Mouse (Mus musculus) left cerebral cortex, adult 2 months (tissue): Measurements from ENCODE around the gene Prr15l. TPM values are rescaled to one million over a fixed set of nuclear protein-coding genes. Genes with fewer than 3 reads are reported as not detected.

ENCODE experiments used
- DNase-seq, 2 experiments: peaks; one replicate each; pipeline ENCODE4 v3.0.0; 2021 to 2022; ENCODE audit warnings: low spot score in 2 of 2, mixed read lengths in 1 of 2; ENCODE audit errors: extremely low spot score in 1 of 2
- H3K27ac ChIP-seq: fragments of 200-600 bp; 2 replicates; pipeline ENCODE4 v1.8.1; 2022
- H3K4me3 ChIP-seq: fragments of 200-600 bp; 2 replicates; pipeline ENCODE4 v1.8.1; 2022
- CTCF ChIP-seq: fragments of 200-600 bp; IDR thresholded peaks from 2 replicates; pipeline ENCODE4 v1.8.1; 2022; ENCODE audit warnings: antibody characterized with exemption, mild to moderate bottlenecking, moderate library complexity
- intact Hi-C: fragments of 180-260 bp; cut with DNase I; formaldehyde crosslinking; loops from one replicate; pipeline ENCODE4 v1.15.1; 2025
- total RNA-seq, 2 experiments: library from RNA; stranded (reverse); gene quantifications; 2 replicates each; pipeline ENCODE4 v1.2.3; 2021

The Prr15l gene
- total RNA-seq, 2 experiments from 2014 or later, result not detected

DNA sequence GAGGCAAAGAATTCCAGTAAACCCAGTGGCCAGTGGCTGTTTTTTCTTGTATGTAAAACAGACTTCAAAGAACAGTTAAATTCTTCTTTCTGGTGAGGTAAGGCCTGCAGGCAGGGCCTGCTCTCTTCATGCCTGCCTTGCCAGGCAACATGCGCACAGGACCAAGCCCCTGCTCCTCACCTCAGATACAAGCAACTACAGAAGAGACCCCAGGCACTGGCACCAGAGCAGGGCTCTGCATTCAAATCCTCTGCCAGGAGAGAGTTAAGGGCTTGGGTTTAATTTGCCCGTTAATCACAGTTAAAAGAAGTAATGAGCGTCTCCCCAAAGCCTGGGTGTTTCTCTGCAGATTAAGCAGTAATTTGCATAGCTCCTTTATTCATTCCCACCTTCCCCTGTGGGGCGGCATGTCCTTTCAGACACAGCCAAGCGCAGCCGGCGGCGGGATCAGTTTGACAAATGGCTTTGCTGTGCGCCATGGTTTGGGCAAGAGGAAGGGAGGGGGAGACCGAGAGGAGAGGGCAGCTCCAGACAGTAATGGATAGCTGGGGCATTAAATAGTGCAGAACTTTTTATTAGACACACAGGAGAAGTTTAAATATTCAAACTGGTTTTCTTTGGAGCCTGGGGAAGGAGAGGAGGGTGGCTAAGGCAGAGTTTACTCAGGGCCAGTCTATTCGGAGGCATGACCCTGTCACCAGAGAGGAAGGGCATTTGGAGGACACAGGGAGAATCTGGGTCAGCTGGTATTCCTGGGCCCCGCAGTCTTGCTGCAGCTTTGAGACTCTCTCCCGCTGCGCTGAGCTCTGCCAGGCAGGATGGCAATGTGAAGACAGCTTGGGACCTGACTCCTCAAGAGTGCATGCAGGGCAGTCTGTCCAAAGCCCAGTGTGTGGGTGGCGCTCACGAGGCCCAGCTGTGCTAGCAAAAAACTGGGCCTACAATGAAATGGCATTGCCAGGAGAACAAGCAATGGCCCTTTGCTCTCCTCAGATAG lies 25.0 kb upstream of the Prr15l start:
- Histone ChIP-seq H3K4me3 (no peak overlapping the region), H3K27ac (peak overlapping the region; percentile 46; the same call in 1 of the 2 replicates)
- intact Hi-C loops, result no loop called here
- no peak for TF ChIP-seq CTCF
- DNase-seq, result no peak

DNA sequence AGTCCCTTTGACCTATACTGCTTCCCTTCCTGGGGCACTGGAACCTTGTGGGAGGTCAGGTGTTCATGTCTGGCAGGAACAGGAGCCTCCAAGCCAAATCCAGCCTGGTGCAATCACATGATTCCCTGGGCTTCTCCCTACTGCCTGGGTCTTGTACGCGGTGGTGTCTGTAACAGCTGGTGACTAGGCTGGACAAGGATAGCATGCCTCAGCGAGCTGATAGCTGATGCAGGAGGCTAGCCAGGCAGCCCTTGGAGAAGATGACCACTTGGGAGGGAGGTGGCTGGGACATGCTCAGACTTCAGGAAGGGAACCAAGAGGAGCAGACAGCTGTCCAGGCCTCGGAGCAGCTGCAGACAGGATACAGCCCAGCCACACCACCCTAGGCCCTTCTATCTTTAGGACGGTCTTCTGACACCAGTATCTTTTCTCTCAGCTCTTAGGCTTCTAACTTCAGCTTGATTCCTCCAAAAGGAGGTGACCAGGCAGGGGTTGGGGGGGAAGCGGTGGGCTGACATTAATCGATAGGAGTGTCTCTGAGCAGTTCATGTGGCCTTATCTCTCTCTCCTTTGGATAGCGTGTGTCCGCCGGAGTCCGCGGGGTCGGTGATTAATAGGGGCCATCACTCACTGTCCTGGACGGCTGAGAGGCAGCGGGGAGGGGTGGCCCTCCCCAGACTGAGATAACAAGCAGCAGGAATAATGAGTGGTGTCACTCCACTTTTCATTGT lies 21.3 kb upstream of the Prr15l start:
- intact Hi-C loops, result no loop called here
- Histone ChIP-seq H3K27ac (0 out of 2 replicates have a peak overlapping the region, but pooled peaks have one; percentile 40), H3K4me3 (no peak overlapping the region)
- no peak for TF ChIP-seq CTCF
- no peak for DNase-seq

DNA sequence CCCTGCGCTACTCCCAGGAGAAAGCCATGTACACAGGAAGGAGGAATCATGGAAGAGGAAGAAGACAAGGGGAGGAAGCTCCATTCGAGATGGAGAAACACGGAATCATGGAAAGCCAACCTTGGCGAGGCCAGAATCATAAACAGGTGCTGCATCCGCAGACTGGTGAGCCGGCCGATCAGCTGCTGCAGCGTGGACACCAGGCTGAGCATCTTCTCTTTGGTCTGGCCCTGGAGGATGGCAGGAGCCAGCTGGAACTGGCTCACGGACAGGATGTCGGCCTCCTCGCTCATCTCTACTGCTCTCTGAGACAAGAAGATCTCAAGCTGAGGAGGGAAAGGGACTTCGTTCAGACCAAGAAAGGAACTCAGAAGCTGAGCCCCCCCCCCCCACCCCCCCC lies 19.3 kb upstream of the Prr15l start:
- TF ChIP-seq CTCF, result no peak
- H3K4me3 ChIP-seq, result no peak overlapping the region
- intact Hi-C loops, result no loop called here
- no peak overlapping the region for H3K27ac ChIP-seq
- no peak for DNase-seq

DNA sequence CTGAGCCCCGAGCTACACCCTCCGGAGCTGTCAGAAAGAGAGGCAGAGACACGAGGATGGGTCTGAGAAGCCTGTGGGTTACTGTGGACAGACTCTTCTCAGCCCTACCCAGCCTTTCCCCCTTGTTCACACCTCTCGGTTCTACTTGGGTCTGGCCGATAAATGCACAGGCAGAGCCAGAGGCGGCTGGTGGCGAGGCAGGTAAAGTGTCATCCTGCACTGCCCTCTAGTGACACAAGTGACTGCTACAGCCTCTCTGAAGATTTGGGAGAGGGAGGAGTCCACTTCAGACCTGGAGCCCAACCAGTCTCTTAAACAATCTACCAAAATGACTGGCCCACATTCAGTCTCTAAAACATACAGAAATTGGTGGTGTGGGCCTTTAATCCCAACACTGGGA lies 17.9 kb upstream of the Prr15l start:
- Histone ChIP-seq H3K4me3 (no peak overlapping the region), H3K27ac (no peak overlapping the region)
- TF ChIP-seq CTCF, result peak; percentile 88
- intact Hi-C loops, result loop anchor here (1.0 kb wide), 1 partner anchor 43 kb away; no protein-coding TSS in a partner anchor
- DNase-seq, result peak; percentile 80 to 84

DNA sequence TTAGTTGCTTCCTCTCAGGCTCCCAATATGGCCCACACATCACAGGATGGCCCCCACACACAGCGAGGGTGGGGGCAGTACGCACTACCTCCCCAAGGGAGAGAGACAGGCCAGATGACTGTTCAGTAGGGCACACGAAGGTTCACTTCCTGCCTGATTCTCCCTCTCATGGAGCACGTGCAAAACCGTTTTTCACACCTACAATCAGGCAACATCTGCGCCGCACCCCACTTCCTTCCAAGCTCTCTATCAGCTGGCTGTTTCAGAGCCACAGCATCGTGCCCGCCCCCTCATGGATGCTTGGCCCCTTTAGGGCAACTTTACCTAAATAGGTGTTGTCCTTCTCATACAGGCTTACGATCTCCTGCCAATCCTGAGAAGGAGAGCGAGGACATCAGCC lies 15.2 kb upstream of the Prr15l start:
- H3K27ac ChIP-seq, result no peak overlapping the region
- DNase-seq, result no peak
- H3K4me3 ChIP-seq, result no peak overlapping the region
- TF ChIP-seq CTCF, result no peak
- intact Hi-C loops, result no loop called here

DNA sequence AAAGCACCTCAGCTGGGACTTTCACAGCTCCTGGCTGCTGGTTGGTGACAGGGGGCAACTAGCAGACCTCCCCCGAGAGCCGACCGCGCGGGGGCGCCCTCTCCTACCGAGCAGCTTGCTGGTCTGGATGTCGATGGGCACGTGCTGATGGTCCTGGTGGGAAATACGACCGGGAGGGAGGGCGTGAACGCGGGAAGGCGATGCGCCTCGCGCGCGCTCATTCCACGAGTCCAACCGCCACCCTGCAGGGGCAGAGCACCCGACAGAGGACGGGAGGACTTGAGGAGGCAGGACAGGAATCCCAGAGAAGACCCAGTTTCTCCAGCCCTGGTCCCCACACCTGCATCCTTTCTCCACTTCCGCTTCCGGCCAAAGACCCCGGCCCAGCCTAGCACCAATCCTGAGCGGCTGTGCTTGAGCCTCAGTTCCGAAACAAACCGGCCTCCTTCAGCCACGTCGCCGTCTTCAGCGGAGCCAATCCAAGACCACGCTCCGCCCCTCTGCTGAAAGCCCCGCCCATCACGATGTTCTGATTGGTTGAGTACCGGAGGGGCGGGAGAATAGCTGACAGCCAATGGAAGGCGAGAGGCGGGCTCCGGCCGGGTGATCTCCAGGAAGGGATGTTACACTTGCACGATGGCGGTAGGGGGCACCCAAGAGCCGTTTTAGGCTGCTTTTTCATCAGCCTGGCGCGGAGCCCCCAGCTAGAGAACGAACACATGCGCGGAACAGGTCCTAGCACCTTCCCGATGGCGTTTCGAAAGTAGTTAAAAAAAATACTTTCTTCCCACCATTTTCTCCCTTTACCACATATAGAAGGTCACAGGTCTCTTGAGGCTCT lies 11.6 kb upstream of the Prr15l start, which contains the start of gene Cdk5rap3:
Gene Cdk5rap3 (minus strand): TSS at position 453 of the 841 bp plus-strand sequence.
- DNase-seq, result peak; percentile 98
- Histone ChIP-seq H3K27ac (peak within 1 kb of the TSS; percentile 85), H3K4me3 (peak within 1 kb of the TSS; percentile 69)
- intact Hi-C loops, result loop anchor here (1.0 to 2.0 kb wide), 4 partner anchors 21 to 107 kb away; no protein-coding TSS in a partner anchor
- TF ChIP-seq CTCF, result peak; percentile 90

DNA sequence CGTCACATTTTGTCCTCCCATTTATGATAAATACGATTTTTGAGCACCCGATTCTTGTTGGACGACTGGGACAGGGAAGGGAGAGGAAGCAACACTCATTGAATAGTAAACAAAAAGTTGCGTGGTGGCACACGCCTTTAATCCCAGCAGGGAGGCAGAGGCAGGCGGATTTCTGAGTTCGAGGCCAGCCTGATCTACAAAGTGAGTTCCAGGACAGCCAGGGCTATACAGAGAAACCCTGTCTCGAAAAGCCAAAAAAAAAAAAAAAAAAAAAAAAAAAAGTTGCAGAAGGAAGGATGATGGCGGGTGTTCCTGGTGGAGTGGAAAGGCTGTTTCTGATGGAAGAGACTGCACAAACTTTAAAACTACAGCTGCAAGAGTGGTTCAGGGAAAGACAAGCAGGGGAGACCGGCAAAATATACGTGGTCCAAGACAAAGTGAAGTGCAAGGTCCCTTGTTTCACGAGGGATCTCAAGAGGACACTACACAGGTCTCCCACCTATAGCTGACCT lies 11.0 kb upstream of the Prr15l start:
- DNase-seq, result no peak

DNA sequence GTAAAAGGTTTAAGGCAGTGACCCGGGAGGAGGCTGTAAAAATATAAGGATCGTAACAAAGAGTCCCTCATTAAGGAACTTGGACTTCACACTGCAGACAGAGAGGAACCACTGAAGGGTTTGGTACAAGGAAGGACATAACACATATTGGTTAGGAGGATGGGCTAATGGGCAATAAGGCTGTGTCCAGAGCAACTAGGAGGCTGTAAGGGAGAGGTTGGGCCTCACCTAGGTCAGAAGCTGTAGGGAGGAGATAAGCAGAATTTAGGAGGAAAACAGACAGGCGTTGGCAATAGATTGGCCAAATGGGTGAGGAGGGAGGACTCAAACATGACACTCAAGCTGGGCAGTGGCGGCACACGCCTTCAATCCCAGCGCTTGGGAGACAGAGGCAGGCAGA lies 10.5 kb upstream of the Prr15l start:
- Histone ChIP-seq H3K27ac (no peak overlapping the region), H3K4me3 (no peak overlapping the region)
- TF ChIP-seq CTCF, result no peak
- intact Hi-C loops, result loop anchor here (2.0 kb wide), 2 partner anchors 59 to 105 kb away; no protein-coding TSS in a partner anchor
- DNase-seq, result no peak

More for the DNA sequence above, 11.0 kb upstream of the Prr15l start:
- no peak overlapping the region for H3K27ac ChIP-seq
- intact Hi-C loops, result loop anchor here (1.0 to 2.0 kb wide), 4 partner anchors 20 to 106 kb away; no protein-coding TSS in a partner anchor
- no peak for TF ChIP-seq CTCF
- H3K4me3 ChIP-seq, result peak overlapping the region; percentile 69

DNA sequence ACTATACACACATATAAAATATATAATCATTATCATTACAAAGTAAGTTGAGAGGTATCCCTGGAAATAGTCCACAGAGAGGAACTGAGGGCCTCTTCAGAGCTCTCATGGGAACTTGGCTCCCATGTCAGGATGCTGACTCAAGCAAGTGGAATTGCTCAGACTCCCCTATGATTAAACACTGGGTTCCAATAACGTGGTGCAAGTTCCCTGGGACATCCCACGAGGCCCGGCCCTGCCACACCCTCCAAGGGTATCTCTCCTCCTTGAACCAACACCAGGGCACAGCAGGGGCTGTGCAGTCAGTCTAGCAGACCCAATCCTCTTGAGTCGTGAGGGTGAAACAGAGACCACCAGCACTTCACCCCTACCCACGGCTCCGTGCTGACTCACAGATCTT lies 8.9 kb upstream of the Prr15l start:
- intact Hi-C loops, result no loop called here
- Histone ChIP-seq H3K4me3 (no peak overlapping the region), H3K27ac (no peak overlapping the region)
- no peak for TF ChIP-seq CTCF
- DNase-seq, result no peak

DNA sequence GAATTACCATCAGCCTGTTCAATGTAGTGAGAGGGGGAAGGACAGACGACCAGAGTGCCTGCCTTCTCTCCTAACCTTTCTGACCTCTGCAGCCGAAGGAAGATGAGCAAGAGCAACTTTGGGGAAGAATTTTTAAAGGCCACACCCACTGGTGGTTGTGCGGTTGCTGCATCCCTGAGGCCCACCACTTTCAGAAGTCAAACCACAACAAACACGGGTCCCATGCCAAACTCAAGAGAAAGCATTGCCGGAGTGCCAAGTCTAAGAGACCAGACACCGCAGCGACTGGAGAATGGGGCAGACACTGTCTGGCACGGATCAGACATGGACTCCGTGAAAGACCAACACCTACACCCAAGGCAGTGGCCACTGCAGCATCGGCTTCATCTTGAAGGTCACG lies 3.0 kb upstream of the Prr15l start:
- no peak for DNase-seq
- no peak overlapping the region for H3K4me3 ChIP-seq
- no peak for TF ChIP-seq CTCF
- intact Hi-C loops, result no loop called here
- no peak overlapping the region for H3K27ac ChIP-seq

DNA sequence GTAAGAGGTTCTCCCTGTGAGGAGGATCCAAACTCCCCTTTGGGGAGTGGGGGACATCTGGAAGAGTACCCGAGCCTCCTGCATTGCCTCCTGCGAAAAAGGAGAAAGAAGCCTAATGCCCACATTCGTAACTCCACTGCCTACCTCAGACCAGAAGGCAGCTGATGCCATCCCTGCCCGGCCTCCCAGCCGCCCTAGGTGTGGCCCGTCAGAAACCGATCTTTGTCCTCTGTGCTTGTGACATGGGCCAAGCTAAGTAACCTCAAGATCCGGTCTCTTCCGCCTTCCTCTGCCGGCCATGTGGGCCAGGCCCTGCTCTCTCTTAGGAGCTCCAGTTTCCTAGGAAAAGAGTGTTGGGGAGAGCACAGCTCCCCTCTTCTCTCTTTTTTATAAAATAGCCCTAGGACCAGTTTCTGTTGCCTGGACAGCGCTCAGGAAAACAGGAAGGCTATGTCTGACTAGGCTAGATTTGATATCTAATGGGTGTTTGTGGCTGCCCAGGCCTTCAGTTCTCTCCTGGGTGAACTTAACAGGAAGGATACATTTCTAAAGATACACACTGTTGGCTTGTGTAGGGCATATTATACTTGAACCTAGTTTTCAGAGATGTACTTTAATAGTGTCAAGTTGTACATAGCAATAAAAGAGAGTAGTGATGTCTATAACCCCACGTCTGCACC lies 2.3 kb upstream of the Prr15l start:
- intact Hi-C loops, result no loop called here
- DNase-seq, result no peak
- Histone ChIP-seq H3K4me3 (no peak overlapping the region), H3K27ac (no peak overlapping the region)
- no peak for TF ChIP-seq CTCF
